Mouse (Mus musculus) limb, embryonic 13.5 days (tissue): ENCODE measurements around the gene Tmcc3. TPM values are rescaled to one million over a fixed set of nuclear protein-coding genes. Genes with fewer than 3 reads are reported as not detected.
A peak's percentile ranks its signal among the peaks of the same experiment; 100 is the strongest.

Experiments
- ATAC-seq: fragments of 200-750 bp; cut with Nextera tagmentation; 2 replicates; pipeline ENCODE4 v1.8.0; 2017; ENCODE audit warnings: low read depth, moderate number of reproducible peaks, moderate TSS enrichment; ENCODE audit not compliant: low FRiP score
- H3K27ac ChIP-seq: fragments of 300-500 bp; sonication (generic); 2 replicates; pipeline ENCODE4 v1.5.1; 2015; ENCODE audit warnings: inconsistent platforms, mild to moderate bottlenecking, moderate library complexity
- H3K27me3 ChIP-seq: fragments of 300-500 bp; sonication (generic); 2 replicates; pipeline ENCODE4 v1.6.1; 2015; ENCODE audit warnings: mild to moderate bottlenecking, inconsistent platforms
- H3K36me3 ChIP-seq: fragments of 300-500 bp; sonication (generic); 2 replicates; pipeline ENCODE4 v1.6.1; 2015; ENCODE audit warnings: inconsistent platforms, mild to moderate bottlenecking, moderate library complexity
- H3K4me1 ChIP-seq: fragments of 300-500 bp; sonication (generic); 2 replicates; pipeline ENCODE4 v1.6.1; 2015; ENCODE audit warnings: inconsistent platforms
- H3K4me2 ChIP-seq: fragments of 300-500 bp; sonication (generic); replicated peaks from 2 replicates; pipeline ENCODE4 v1.6.1; 2015; ENCODE audit warnings: inconsistent platforms, mild to moderate bottlenecking, moderate library complexity
- H3K4me3 ChIP-seq: fragments of 300-500 bp; sonication (generic); 2 replicates; pipeline ENCODE4 v1.5.1; 2015; ENCODE audit warnings: moderate library complexity, mild to moderate bottlenecking, inconsistent platforms
- H3K9ac ChIP-seq: fragments of 300-500 bp; sonication (generic); 2 replicates; pipeline ENCODE4 v1.6.1; 2015; ENCODE audit warnings: mild to moderate bottlenecking, inconsistent platforms
- H3K9me3 ChIP-seq: fragments of 300-500 bp; sonication (generic); 2 replicates; pipeline ENCODE4 v1.6.1; 2016; ENCODE audit warnings: inconsistent platforms
- WGBS: fragments of 180-500 bp; shearing (Covaris S2); methylation state at CpG from one replicate; pipeline ENCODE4 v1.1.7; 2015; 5-methylcytosine and 5-hydroxymethylcytosine counted together
- polyA plus RNA-seq: library from polyadenylated mRNA; unstranded; fragments of >200 nt; fragmentation: Nextera tagmentation; extraction: Ambion mirVana; gene quantifications from 2 replicates; pipeline ENCODE4 v1.2.1, GENCODE M21; 2015

Gene Tmcc3
- polyA plus RNA-seq: 13.2 and 15.4 TPM in 2 replicates

GRCm38 (mm10) chr10:94311511-94312006 is at the start of gene Tmcc3:
Gene Tmcc3, plus strand, starts transcription at chr10:94311949.
- peak within 1 kb of the TSS; percentile 47 for H3K4me3 ChIP-seq
- H3K36me3 ChIP-seq: no peaks in the 10 kb centered on the region
- H3K9ac ChIP-seq: peak within 1 kb of the TSS; percentile 58
- H3K4me2 ChIP-seq: peak within 1 kb of the TSS; percentile 95
- peaks cover 13% of the 10 kb centered on the region for H3K4me1 ChIP-seq
- 2% methylated on average over 19 of the region's 19 CpGs for WGBS
- H3K9me3 ChIP-seq: no peaks in the 10 kb centered on the region; the same call in 1 of the 2 replicates
- ATAC-seq: no peak
- H3K27me3 ChIP-seq: peaks cover 44% of the 10 kb centered on the region
- H3K27ac ChIP-seq: no peak within 1 kb of the TSS

GRCm38 (mm10) chr10:94262646-94263045 is 49.1 kb upstream of the Tmcc3 start:
- Histone ChIP-seq H3K4me3 (no peak overlapping the region), H3K36me3 (no peaks in the 10 kb centered on the region), H3K9me3 (no peaks in the 10 kb centered on the region), H3K27me3 (no peaks in the 10 kb centered on the region), H3K9ac (no peak overlapping the region), H3K4me2 (no peak overlapping the region), H3K4me1 (no peaks in the 10 kb centered on the region), H3K27ac (no peak overlapping the region)
- ATAC-seq: no peak
- WGBS: 88% methylated on average over 13 of the region's 13 CpGs

GRCm38 (mm10) chr10:94263211-94263610 is 48.5 kb upstream of the Tmcc3 start:
- Histone ChIP-seq H3K4me1 (no peaks in the 10 kb centered on the region), H3K9me3 (no peaks in the 10 kb centered on the region), H3K27ac (no peak overlapping the region), H3K9ac (no peak overlapping the region), H3K36me3 (no peaks in the 10 kb centered on the region), H3K4me3 (no peak overlapping the region), H3K27me3 (no peaks in the 10 kb centered on the region), H3K4me2 (no peak overlapping the region)
- ATAC-seq: no peak
- WGBS: 72% methylated on average over 3 of the region's 3 CpGs

GRCm38 (mm10) chr10:94265656-94266542 is 45.9 kb upstream of the Tmcc3 start:
- ATAC-seq: no peak
- no peak overlapping the region for H3K27ac ChIP-seq
- H3K4me2 ChIP-seq: no peak overlapping the region
- no peaks in the 10 kb centered on the region for H3K9me3 ChIP-seq
- H3K4me3 ChIP-seq: no peak overlapping the region
- H3K9ac ChIP-seq: no peak overlapping the region
- 76% methylated on average over 17 of the region's 17 CpGs for WGBS
- H3K4me1 ChIP-seq: no peaks in the 10 kb centered on the region
- H3K27me3 ChIP-seq: 0 out of 2 replicates have a peak, but pooled peaks cover 2% of the 10 kb centered on the region
- H3K36me3 ChIP-seq: no peaks in the 10 kb centered on the region

GRCm38 (mm10) chr10:94275321-94275720 is 36.4 kb upstream of the Tmcc3 start:
- 0 out of 2 replicates have a peak, but pooled peaks cover 2% of the 10 kb centered on the region for H3K27me3 ChIP-seq
- peaks cover 9% of the 10 kb centered on the region; the same call in 1 of the 2 replicates for H3K4me1 ChIP-seq
- H3K36me3 ChIP-seq: no peaks in the 10 kb centered on the region
- H3K9me3 ChIP-seq: no peaks in the 10 kb centered on the region
- WGBS: 14% methylated on average over 3 of the region's 3 CpGs
- ATAC-seq: no peak
- no peak overlapping the region for H3K27ac ChIP-seq
- H3K4me3 ChIP-seq: no peak overlapping the region
- H3K9ac ChIP-seq: no peak overlapping the region
- H3K4me2 ChIP-seq: no peak overlapping the region

- Histone ChIP-seq H3K9ac (no peak overlapping the region), H3K4me3 (no peak overlapping the region), H3K4me1 (peaks cover 9% of the 10 kb centered on the region; the same call in 1 of the 2 replicates), H3K36me3 (no peaks in the 10 kb centered on the region), H3K27me3 (no peaks in the 10 kb centered on the region), H3K27ac (no peak overlapping the region), H3K9me3 (no peaks in the 10 kb centered on the region), H3K4me2 (no peak overlapping the region)
- no peak for ATAC-seq
- 57% methylated on average over 2 of the region's 2 CpGs for WGBS
Measured at GRCm38 (mm10) chr10:94276511-94276910, 35.2 kb upstream of the Tmcc3 start.

GRCm38 (mm10) chr10:94282179-94282578 is 29.6 kb upstream of the Tmcc3 start:
- 84% methylated on average over 8 of the region's 8 CpGs for WGBS
- Histone ChIP-seq H3K4me2 (no peak overlapping the region), H3K4me1 (peaks cover 9% of the 10 kb centered on the region; the same call in 1 of the 2 replicates), H3K36me3 (no peaks in the 10 kb centered on the region), H3K27me3 (no peaks in the 10 kb centered on the region), H3K9me3 (no peaks in the 10 kb centered on the region), H3K27ac (no peak overlapping the region), H3K9ac (no peak overlapping the region), H3K4me3 (no peak overlapping the region)
- ATAC-seq: no peak

GRCm38 (mm10) chr10:94282797-94283196 is 29.0 kb upstream of the Tmcc3 start:
- Histone ChIP-seq H3K4me3 (no peak overlapping the region), H3K4me1 (peaks cover 9% of the 10 kb centered on the region; the same call in 1 of the 2 replicates), H3K27me3 (no peaks in the 10 kb centered on the region), H3K36me3 (no peaks in the 10 kb centered on the region), H3K9me3 (no peaks in the 10 kb centered on the region), H3K27ac (no peak overlapping the region), H3K4me2 (no peak overlapping the region), H3K9ac (no peak overlapping the region)
- no peak for ATAC-seq
- 88% methylated on average over 7 of the region's 7 CpGs for WGBS

- H3K36me3 ChIP-seq: no peaks in the 10 kb centered on the region
- no peak overlapping the region for H3K4me2 ChIP-seq
- 88% methylated on average over 5 of the region's 5 CpGs for WGBS
- ATAC-seq: no peak
- peaks cover 5% of the 10 kb centered on the region; the same call in 1 of the 2 replicates for H3K27me3 ChIP-seq
- H3K4me1 ChIP-seq: peaks cover 4% of the 10 kb centered on the region; the same call in 1 of the 2 replicates
- H3K9ac ChIP-seq: no peak overlapping the region
- H3K27ac ChIP-seq: no peak overlapping the region
- H3K4me3 ChIP-seq: no peak overlapping the region
- H3K9me3 ChIP-seq: no peaks in the 10 kb centered on the region
Measured at GRCm38 (mm10) chr10:94294437-94294836, 17.3 kb upstream of the Tmcc3 start.

GRCm38 (mm10) chr10:94294933-94295750 is 16.6 kb upstream of the Tmcc3 start:
- H3K27ac ChIP-seq: no peak overlapping the region
- H3K9ac ChIP-seq: no peak overlapping the region
- H3K4me2 ChIP-seq: no peak overlapping the region
- ATAC-seq: no peak
- H3K36me3 ChIP-seq: no peaks in the 10 kb centered on the region
- WGBS: 31% methylated on average over 6 of the region's 6 CpGs
- H3K4me1 ChIP-seq: peaks cover 4% of the 10 kb centered on the region; the same call in 1 of the 2 replicates
- H3K27me3 ChIP-seq: peaks cover 5% of the 10 kb centered on the region; the same call in 1 of the 2 replicates
- no peaks in the 10 kb centered on the region for H3K9me3 ChIP-seq
- no peak overlapping the region for H3K4me3 ChIP-seq

GRCm38 (mm10) chr10:94295923-94296605 is 15.7 kb upstream of the Tmcc3 start:
- Histone ChIP-seq H3K36me3 (no peaks in the 10 kb centered on the region), H3K27me3 (peaks cover 5% of the 10 kb centered on the region; the same call in 1 of the 2 replicates), H3K4me2 (no peak overlapping the region), H3K4me3 (no peak overlapping the region), H3K27ac (no peak overlapping the region), H3K9ac (no peak overlapping the region), H3K4me1 (peaks cover 4% of the 10 kb centered on the region; the same call in 1 of the 2 replicates), H3K9me3 (no peaks in the 10 kb centered on the region)
- 41% methylated on average over 5 of the region's 5 CpGs for WGBS
- no peak for ATAC-seq
